Mouse (Mus musculus): ENCODE results near the gene Gm20388.

DNA sequence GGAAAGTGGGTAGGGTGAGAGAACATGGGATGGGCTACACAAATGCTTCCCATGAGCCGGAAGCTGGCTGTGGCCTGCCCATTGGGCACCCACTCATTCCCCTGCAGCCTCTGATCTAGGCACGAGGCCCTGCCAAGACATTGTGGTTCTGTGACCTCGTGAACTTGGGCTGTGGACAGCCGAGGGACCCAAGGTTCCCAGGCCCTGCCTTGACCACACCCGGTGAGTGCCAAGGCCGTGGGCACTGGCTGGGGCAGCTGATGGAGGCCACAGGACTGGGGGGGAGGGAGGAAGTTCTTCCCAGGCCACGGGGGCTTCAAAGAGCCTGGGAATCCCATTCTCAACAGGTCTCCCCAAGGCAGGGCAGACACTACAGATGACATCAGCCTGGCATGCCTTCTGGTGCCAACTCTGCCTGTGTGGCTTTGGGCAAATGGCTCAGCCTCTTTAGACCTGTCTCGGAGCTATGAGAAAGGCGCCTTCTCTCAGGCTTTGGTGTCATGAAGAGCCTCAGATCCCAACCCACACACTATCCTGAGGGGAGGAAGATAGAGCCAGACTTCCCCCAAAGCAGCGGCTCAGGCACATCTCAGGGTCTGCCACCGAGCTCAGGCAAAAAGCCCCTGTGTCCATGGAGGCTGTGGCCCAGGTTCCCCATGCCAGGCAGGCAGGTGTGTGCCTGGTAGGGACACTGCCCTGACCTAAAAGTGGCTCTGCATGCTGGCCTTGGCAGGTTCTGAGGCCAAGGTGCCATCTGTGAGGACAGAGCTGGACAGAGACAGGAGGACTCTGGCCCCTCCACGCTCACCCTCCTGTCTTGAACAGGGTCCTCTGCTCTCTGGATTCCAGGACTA lies 2941.3 kb downstream of the Gm20388 start:
- TF ChIP-seq ZC3H11A (IDR thresholded peaks at IDR 0.05; ENCODE audit: borderline replicate concordance, low read depth, low read length) (no peak), HCFC1 (IDR thresholded peaks at IDR 0.05; ENCODE audit: borderline replicate concordance, insufficient read depth, low read length) (no peak)
